Mouse (Mus musculus): ENCODE measurements at regions not wholly inside any gene's neighbourhood (a gene's known extent, or its start where the extent isn't known, plus 50 kb on each side); places are given as distances from the start of the nearest gene placed in this dataset.

GRCm38 (mm10) chr2:147846968-147847749, 199.6 kb downstream of the Foxa2 start:
- no peak overlapping the region for H3K4me3 ChIP-seq (replicated peaks)
- H3K27me3 ChIP-seq (replicated peaks), result no peaks in the 10 kb centered on the region; the same call in 1 of the 2 replicates
- no peak overlapping the region for H3K9ac ChIP-seq
- ATAC-seq, result peak; percentile 62; the same call in 1 of the 2 replicates
- H3K4me2 ChIP-seq (replicated peaks), result no peak overlapping the region
- no peak overlapping the region for H3K27ac ChIP-seq
- H3K36me3 ChIP-seq, result no peaks in the 10 kb centered on the region
- no peaks in the 10 kb centered on the region for H3K4me1 ChIP-seq (replicated peaks)
- WGBS, result 22% methylated on average over 10 of the region's 10 CpGs
- H3K9me3 ChIP-seq, result no peaks in the 10 kb centered on the region

- no peak overlapping the region for H3K4me3 ChIP-seq (replicated peaks)
- no peak overlapping the region for H3K4me2 ChIP-seq (replicated peaks)
- H3K27ac ChIP-seq, result no peak overlapping the region
- WGBS, result 68% methylated on average over 1 of the region's 1 CpGs
- H3K4me1 ChIP-seq (replicated peaks), result no peaks in the 10 kb centered on the region
- no peaks in the 10 kb centered on the region for H3K36me3 ChIP-seq
- H3K9me3 ChIP-seq, result no peaks in the 10 kb centered on the region
- no peaks in the 10 kb centered on the region; the same call in 1 of the 2 replicates for H3K27me3 ChIP-seq (replicated peaks)
- no peak overlapping the region for H3K9ac ChIP-seq
- ATAC-seq, result no peak
These were observed 201.5 kb downstream of the Foxa2 start for GRCm38 (mm10) chr2:147845256-147845655.

GRCm38 (mm10) chr2:147840936-147841335, 205.8 kb downstream of the Foxa2 start:
- no peaks in the 10 kb centered on the region for H3K27me3 ChIP-seq (replicated peaks)
- H3K4me3 ChIP-seq (replicated peaks), result no peak overlapping the region
- H3K9me3 ChIP-seq, result no peaks in the 10 kb centered on the region
- no peaks in the 10 kb centered on the region for H3K4me1 ChIP-seq (replicated peaks)
- H3K27ac ChIP-seq, result no peak overlapping the region
- no peak for ATAC-seq
- H3K9ac ChIP-seq, result no peak overlapping the region
- WGBS, result 72% methylated on average over 5 of the region's 5 CpGs
- H3K4me2 ChIP-seq (replicated peaks), result no peak overlapping the region
- H3K36me3 ChIP-seq, result no peaks in the 10 kb centered on the region

- no peaks in the 10 kb centered on the region for H3K27me3 ChIP-seq (replicated peaks)
- H3K9me3 ChIP-seq, result no peaks in the 10 kb centered on the region
- no peaks in the 10 kb centered on the region for H3K4me1 ChIP-seq (replicated peaks)
- 43% methylated on average over 4 of the region's 4 CpGs for WGBS
- H3K4me2 ChIP-seq (replicated peaks), result no peak overlapping the region
- H3K4me3 ChIP-seq (replicated peaks), result no peak overlapping the region
- ATAC-seq, result no peak
- no peak overlapping the region for H3K27ac ChIP-seq
- H3K36me3 ChIP-seq, result no peaks in the 10 kb centered on the region
- no peak overlapping the region for H3K9ac ChIP-seq
These were observed 208.2 kb downstream of the Foxa2 start for GRCm38 (mm10) chr2:147838613-147839012.

- H3K4me3 ChIP-seq (replicated peaks), result no peak overlapping the region
- no peak overlapping the region for H3K27ac ChIP-seq
- H3K36me3 ChIP-seq, result no peaks in the 10 kb centered on the region
- no peak overlapping the region for H3K4me2 ChIP-seq (replicated peaks)
- no peaks in the 10 kb centered on the region for H3K27me3 ChIP-seq (replicated peaks)
- no peak for ATAC-seq
- no peaks in the 10 kb centered on the region for H3K9me3 ChIP-seq
- WGBS, result 23% methylated on average over 6 of the region's 6 CpGs
- H3K4me1 ChIP-seq (replicated peaks), result no peaks in the 10 kb centered on the region
- no peak overlapping the region for H3K9ac ChIP-seq
These were observed 216.2 kb downstream of the Foxa2 start for GRCm38 (mm10) chr2:147830551-147830950.

- Histone ChIP-seq H3K4me1 (replicated peaks) (no peaks in the 10 kb centered on the region), H3K9me3 (no peaks in the 10 kb centered on the region), H3K9ac (no peak overlapping the region), H3K4me3 (replicated peaks) (no peak overlapping the region), H3K27ac (no peak overlapping the region), H3K27me3 (replicated peaks) (no peaks in the 10 kb centered on the region), H3K4me2 (replicated peaks) (no peak overlapping the region), H3K36me3 (no peaks in the 10 kb centered on the region)
- 71% methylated on average over 3 of the region's 3 CpGs for WGBS
- ATAC-seq, result no peak
These were observed 229.8 kb downstream of the Foxa2 start for GRCm38 (mm10) chr2:147816951-147817350.

GRCm38 (mm10) chr2:147814231-147814630, 232.5 kb downstream of the Foxa2 start:
- ATAC-seq, result no peak
- Histone ChIP-seq H3K9ac (no peak overlapping the region), H3K36me3 (no peaks in the 10 kb centered on the region), H3K4me3 (replicated peaks) (no peak overlapping the region), H3K9me3 (no peaks in the 10 kb centered on the region), H3K4me1 (replicated peaks) (no peaks in the 10 kb centered on the region), H3K27me3 (replicated peaks) (no peaks in the 10 kb centered on the region), H3K27ac (no peak overlapping the region), H3K4me2 (replicated peaks) (no peak overlapping the region)
- WGBS, result 84% methylated on average over 3 of the region's 3 CpGs

GRCm38 (mm10) chr2:147813516-147813915, 233.3 kb downstream of the Foxa2 start:
- WGBS, result 74% methylated on average over 2 of the region's 2 CpGs
- Histone ChIP-seq H3K4me1 (replicated peaks) (no peaks in the 10 kb centered on the region), H3K27me3 (replicated peaks) (no peaks in the 10 kb centered on the region), H3K9me3 (no peaks in the 10 kb centered on the region), H3K4me3 (replicated peaks) (no peak overlapping the region), H3K9ac (no peak overlapping the region), H3K36me3 (no peaks in the 10 kb centered on the region), H3K27ac (no peak overlapping the region), H3K4me2 (replicated peaks) (no peak overlapping the region)
- no peak for ATAC-seq

GRCm38 (mm10) chr2:147808036-147808675, 238.6 kb downstream of the Foxa2 start:
- no peak overlapping the region for H3K4me3 ChIP-seq (replicated peaks)
- 43% methylated on average over 5 of the region's 5 CpGs for WGBS

GRCm38 (mm10) chr2:147803102-147803501, 243.7 kb downstream of the Foxa2 start:
- no peak overlapping the region for H3K9ac ChIP-seq
- H3K4me2 ChIP-seq (replicated peaks), result no peak overlapping the region
- H3K27me3 ChIP-seq (replicated peaks), result no peaks in the 10 kb centered on the region; the same call in 1 of the 2 replicates
- ATAC-seq, result no peak
- H3K27ac ChIP-seq, result no peak overlapping the region
- WGBS, result 28% methylated on average over 4 of the region's 4 CpGs
- H3K9me3 ChIP-seq, result no peaks in the 10 kb centered on the region
- no peaks in the 10 kb centered on the region for H3K4me1 ChIP-seq (replicated peaks)
- no peaks in the 10 kb centered on the region for H3K36me3 ChIP-seq
- H3K4me3 ChIP-seq (replicated peaks), result no peak overlapping the region

More at GRCm38 (mm10) chr2:147808036-147808675, 238.6 kb downstream of the Foxa2 start:
- Histone ChIP-seq H3K4me2 (replicated peaks) (no peak overlapping the region), H3K9me3 (no peaks in the 10 kb centered on the region), H3K9ac (no peak overlapping the region), H3K27me3 (replicated peaks) (no peaks in the 10 kb centered on the region; the same call in 1 of the 2 replicates), H3K27ac (no peak overlapping the region), H3K4me1 (replicated peaks) (no peaks in the 10 kb centered on the region), H3K36me3 (no peaks in the 10 kb centered on the region)
- no peak for ATAC-seq

GRCm38 (mm10) chr2:147791434-147791833, 255.3 kb downstream of the Foxa2 start:
- H3K4me1 ChIP-seq (replicated peaks), result no peaks in the 10 kb centered on the region
- H3K36me3 ChIP-seq, result no peaks in the 10 kb centered on the region
- 70% methylated on average over 8 of the region's 8 CpGs for WGBS
- H3K9me3 ChIP-seq, result no peaks in the 10 kb centered on the region
- 0 out of 2 replicates have a peak, but pooled peaks cover 3% of the 10 kb centered on the region for H3K27me3 ChIP-seq (replicated peaks)
- H3K9ac ChIP-seq, result no peak overlapping the region
- no peak overlapping the region for H3K4me2 ChIP-seq (replicated peaks)
- no peak overlapping the region for H3K27ac ChIP-seq
- no peak for ATAC-seq
- H3K4me3 ChIP-seq (replicated peaks), result no peak overlapping the region

GRCm38 (mm10) chr2:147789877-147790276, 256.9 kb downstream of the Foxa2 start:
- Histone ChIP-seq H3K9ac (no peak overlapping the region), H3K9me3 (no peaks in the 10 kb centered on the region), H3K36me3 (no peaks in the 10 kb centered on the region), H3K27me3 (replicated peaks) (0 out of 2 replicates have a peak, but pooled peaks cover 3% of the 10 kb centered on the region), H3K4me1 (replicated peaks) (no peaks in the 10 kb centered on the region), H3K4me2 (replicated peaks) (no peak overlapping the region), H3K4me3 (replicated peaks) (no peak overlapping the region), H3K27ac (no peak overlapping the region)
- WGBS, result 70% methylated on average over 1 of the region's 1 CpGs
- no peak for ATAC-seq
